Mouse (Mus musculus) heart, embryonic 10.5 days (tissue): ENCODE results near the gene Gm20517. TPM values are rescaled to one million over a fixed set of nuclear protein-coding genes. Genes with fewer than 3 reads are reported as not detected.
"Not testable (repeated sequence)": the region's sequence is repeated elsewhere in the genome, so short reads cannot be mapped to it uniquely, and the experiment has no call there.

Experiments
- DNase-seq: peaks from one replicate; pipeline ENCODE4 v3.0.0-alpha.2; 2017; ENCODE audit warnings: low spot score
- H3K27ac ChIP-seq: fragments of 300-500 bp; sonication (generic); 2 replicates; pipeline ENCODE4 v1.5.1; 2016; ENCODE audit warnings: mild to moderate bottlenecking
- H3K27me3 ChIP-seq: fragments of 300-500 bp; sonication (generic); 2 replicates; pipeline ENCODE4 v1.6.1; 2016; ENCODE audit warnings: mild to moderate bottlenecking; ENCODE audit not compliant: poor library complexity, insufficient read depth, severe bottlenecking
- H3K36me3 ChIP-seq: fragments of 300-500 bp; sonication (generic); 2 replicates; pipeline ENCODE4 v1.6.1; 2016; ENCODE audit warnings: mild to moderate bottlenecking, moderate library complexity
- H3K4me1 ChIP-seq: fragments of 300-500 bp; sonication (generic); 2 replicates; pipeline ENCODE4 v1.6.1; 2016; ENCODE audit warnings: mild to moderate bottlenecking
- H3K4me3 ChIP-seq: fragments of 300-500 bp; sonication (generic); 2 replicates; pipeline ENCODE4 v1.5.1; 2016; ENCODE audit warnings: mild to moderate bottlenecking, moderate library complexity
- H3K9me3 ChIP-seq: fragments of 300-500 bp; sonication (generic); 2 replicates; pipeline ENCODE4 v1.6.1; 2016; ENCODE audit warnings: mild to moderate bottlenecking, moderate library complexity
- WGBS: fragments of 180-500 bp; shearing (Covaris S2); methylation state at CpG from one replicate; pipeline ENCODE4 v1.1.7; 2016; 5-methylcytosine and 5-hydroxymethylcytosine counted together
- polyA plus RNA-seq: library from polyadenylated mRNA; unstranded; fragments of >200 nt; fragmentation: Nextera tagmentation; extraction: Ambion mirVana; gene quantifications from 2 replicates; pipeline ENCODE4 v1.2.1, GENCODE M21; 2016

Gm20517 gene
- polyA plus RNA-seq, 1 experiment from 2014 or later: 1.6 TPM

DNA sequence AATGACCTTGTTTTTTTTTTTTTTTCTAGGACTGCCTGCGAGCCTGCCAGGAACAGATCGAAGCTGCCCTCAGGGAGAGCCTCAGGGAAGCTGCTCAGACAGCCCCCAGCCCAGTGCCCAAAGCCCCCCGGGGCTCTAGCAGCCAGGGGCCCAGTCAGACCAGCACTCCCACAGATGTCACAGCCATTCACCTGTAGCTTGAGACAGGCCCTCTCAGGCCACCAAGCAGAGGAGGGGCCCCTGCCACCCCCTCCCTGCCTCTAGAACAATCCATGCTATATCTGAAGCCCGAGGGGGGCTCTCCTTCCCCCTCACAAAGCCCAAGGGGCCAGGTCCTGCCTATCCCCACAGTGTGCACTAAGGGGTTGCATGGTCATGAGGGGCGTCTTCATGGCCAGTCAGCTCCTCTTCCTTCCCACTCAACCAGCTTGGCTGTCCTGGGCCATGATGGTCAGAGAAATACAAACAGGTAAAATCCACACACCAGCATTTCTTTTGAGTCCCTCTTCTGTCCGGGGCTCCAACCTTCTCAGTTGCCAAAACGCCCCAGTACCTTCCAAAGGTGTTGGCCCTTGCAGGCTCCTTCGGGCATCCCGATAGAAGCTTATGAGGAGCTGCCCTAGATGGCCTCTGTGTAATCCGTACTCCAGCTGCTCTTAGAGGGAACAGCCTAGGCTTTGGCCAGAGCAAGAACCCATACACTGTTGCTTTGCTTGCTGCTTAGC lies 12.6 kb upstream of the Gm20517 start:
- Histone ChIP-seq H3K27ac (peak overlapping the region; percentile 99; the same call in 1 of the 2 replicates), H3K36me3 (peaks cover 76% of the 10 kb centered on the region)
- DNase-seq: not testable (repeated sequence)

DNA sequence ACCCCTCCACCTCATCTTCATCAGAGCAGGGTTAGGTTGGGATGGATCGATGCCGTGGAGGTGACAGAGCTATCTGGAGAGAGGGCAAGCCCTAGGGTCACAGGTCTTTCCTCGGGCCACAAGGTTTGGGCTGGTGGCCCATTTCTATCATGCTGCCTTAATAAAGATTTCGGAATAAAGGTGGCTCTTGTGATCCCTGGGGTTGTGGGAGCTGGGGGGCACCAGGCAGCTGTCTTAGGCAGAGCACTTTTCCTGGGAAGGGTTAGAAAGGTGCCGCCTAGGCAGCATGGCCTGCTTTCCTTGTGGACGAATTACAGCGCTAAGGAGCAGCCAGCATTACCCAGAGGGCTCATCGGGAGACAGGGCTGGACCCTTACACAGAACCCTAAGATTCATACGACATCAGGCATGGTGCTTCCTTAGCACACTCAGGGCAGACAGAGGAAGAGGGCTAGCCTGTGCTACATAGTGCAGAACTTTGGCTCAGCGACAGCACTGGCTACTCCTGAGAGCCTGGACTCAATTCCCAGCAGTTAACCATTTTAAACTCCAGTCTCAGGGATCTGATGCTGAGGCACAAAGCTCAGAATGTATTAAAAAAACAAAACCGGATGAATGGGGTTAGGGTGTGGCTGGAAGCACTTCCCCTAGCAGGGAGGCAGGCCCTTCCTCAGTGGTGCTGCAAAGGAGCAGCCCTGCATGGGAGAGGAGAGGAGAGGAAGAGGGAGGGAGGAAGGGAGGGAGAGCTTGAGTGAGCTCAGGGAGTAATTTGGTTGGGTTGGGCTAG lies 11.7 kb upstream of the Gm20517 start:
- Histone ChIP-seq H3K27ac (peak overlapping the region; percentile 42), H3K4me3 (no peak overlapping the region), H3K4me1 (peaks cover 43% of the 10 kb centered on the region), H3K27me3 (no peaks in the 10 kb centered on the region), H3K9me3 (no peaks in the 10 kb centered on the region), H3K36me3 (peaks cover 86% of the 10 kb centered on the region)
- DNase-seq: no peak
- 71% methylated on average over 11 of the region's 11 CpGs for WGBS

More for the DNA sequence above, 12.6 kb upstream of the Gm20517 start:
- H3K4me3 ChIP-seq, H3K9me3 ChIP-seq, H3K27me3 ChIP-seq: not testable (repeated sequence)
- peaks cover 43% of the 10 kb centered on the region for H3K4me1 ChIP-seq
- whole genome bisulfite sequencing: 74% methylated on average over 10 of the region's 10 CpGs

DNA sequence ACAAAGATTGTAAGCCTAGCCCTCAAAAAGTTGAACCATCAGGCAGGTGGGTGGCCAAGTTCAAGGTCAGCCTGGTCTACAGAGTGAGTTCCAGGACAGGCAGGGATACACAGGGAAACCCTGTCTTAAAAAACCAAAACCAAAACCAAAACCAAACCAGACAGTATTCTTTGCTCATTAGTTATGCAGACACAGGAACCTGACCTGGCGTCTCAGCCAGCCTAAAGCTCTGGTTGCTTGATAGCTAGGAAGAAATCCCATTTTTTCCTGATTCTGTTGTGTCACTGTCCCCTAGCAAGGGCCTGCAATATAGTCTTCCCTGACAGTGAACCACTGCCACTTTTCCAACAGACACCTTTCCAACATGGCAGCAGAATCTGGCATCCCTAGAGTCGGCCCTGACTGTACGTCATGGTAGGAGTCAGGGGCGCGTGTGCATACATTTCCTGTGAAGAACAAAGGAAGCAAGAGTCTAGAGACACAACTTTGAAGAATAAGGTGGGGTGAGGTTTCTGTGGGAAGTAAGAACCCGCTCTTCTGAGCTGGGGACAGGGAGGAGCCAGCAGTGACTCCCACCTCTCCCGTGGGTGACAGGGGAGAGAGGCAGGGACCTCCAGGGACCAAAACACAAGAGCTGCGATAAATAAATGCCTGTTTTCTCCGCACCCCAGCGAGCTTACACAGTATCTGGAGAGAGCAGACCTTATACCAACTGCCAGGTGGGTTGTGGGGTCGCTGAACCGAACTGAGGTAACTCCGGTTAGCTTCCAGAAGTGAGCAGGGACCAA lies 10.6 kb upstream of the Gm20517 start:
- Histone ChIP-seq H3K9me3 (no peaks in the 10 kb centered on the region), H3K27me3 (no peaks in the 10 kb centered on the region), H3K36me3 (peaks cover 91% of the 10 kb centered on the region), H3K4me1 (peaks cover 34% of the 10 kb centered on the region), H3K4me3 (no peak overlapping the region), H3K27ac (0 out of 2 replicates have a peak overlapping the region, but pooled peaks have one; percentile 10)
- WGBS: 92% methylated on average over 13 of the region's 13 CpGs
- no peak for DNase-seq

DNA sequence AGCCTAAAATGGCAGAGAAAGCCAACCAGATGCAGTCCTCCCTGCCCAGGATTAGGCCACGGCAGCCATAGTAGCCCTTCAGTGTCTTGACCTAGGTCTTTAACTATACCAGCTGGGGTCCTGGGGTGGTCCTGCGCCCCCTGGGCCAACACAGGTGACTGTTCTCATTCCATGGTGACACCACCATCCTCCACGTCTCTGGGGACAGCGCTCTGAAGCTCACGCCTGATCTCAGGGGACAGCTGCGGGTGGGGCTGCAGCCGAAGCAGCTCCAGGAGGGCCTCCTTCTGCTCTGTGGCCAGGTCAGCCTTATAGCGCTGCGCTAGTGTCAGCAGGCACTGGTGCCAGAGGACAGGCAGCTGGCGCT lies 10.0 kb upstream of the Gm20517 start:
- no peak for DNase-seq
- H3K27ac ChIP-seq: no peak overlapping the region
- no peak overlapping the region for H3K4me3 ChIP-seq
- H3K36me3 ChIP-seq: peaks cover 93% of the 10 kb centered on the region
- 85% methylated on average over 10 of the region's 10 CpGs for WGBS
- peaks cover 28% of the 10 kb centered on the region for H3K4me1 ChIP-seq
- H3K9me3 ChIP-seq: no peaks in the 10 kb centered on the region
- no peaks in the 10 kb centered on the region for H3K27me3 ChIP-seq

DNA sequence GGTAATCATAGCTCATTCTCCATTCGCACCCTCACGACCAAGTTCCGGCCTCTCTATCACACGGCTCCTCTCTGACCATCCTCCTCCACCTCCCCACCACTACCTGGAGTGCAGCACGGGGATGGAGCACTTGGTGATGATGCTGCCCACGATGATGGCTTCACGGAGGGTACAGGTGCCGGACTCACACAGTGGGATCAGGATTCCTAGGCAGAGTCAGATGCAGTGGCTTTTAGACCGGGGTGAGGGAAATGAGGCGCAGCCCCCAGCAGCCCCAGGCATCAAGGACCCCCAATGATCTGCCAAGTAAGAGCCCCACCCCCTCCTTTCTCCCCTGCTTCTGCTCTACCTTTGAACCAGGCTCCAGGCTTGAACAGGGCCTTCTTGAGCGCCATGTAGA lies 9.1 kb upstream of the Gm20517 start:
- Histone ChIP-seq H3K27ac (no peak overlapping the region), H3K9me3 (no peaks in the 10 kb centered on the region), H3K4me3 (no peak overlapping the region), H3K27me3 (no peaks in the 10 kb centered on the region), H3K4me1 (peaks cover 19% of the 10 kb centered on the region), H3K36me3 (peaks cover 93% of the 10 kb centered on the region)
- WGBS: 91% methylated on average over 11 of the region's 11 CpGs
- DNase-seq: no peak

DNA sequence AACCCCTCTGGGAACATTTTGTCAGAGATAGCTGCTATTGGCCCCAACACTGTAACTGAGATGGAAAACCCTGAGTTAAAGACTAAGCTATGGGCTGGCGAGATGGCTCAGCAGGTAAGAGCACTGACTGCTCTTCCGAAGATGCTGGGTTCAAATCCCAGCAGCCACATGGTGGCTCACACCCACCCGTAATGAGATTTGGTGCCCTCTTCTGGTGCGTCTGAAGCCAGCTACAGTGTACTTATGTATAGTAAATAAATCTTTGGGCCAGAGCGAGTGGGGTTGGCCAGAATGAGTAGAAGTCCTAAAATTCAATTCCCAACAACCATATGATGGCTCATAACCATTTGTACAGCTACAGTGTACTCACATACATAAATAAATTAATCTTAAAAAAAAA lies 5.2 kb upstream of the Gm20517 start:
- Histone ChIP-seq H3K36me3 (peaks cover 73% of the 10 kb centered on the region), H3K27ac (no peak overlapping the region), H3K9me3 (no peaks in the 10 kb centered on the region), H3K4me3 (no peak overlapping the region), H3K4me1 (peaks cover 9% of the 10 kb centered on the region), H3K27me3 (no peaks in the 10 kb centered on the region)
- 79% methylated on average over 5 of the region's 5 CpGs for WGBS
- DNase-seq: no peak

DNA sequence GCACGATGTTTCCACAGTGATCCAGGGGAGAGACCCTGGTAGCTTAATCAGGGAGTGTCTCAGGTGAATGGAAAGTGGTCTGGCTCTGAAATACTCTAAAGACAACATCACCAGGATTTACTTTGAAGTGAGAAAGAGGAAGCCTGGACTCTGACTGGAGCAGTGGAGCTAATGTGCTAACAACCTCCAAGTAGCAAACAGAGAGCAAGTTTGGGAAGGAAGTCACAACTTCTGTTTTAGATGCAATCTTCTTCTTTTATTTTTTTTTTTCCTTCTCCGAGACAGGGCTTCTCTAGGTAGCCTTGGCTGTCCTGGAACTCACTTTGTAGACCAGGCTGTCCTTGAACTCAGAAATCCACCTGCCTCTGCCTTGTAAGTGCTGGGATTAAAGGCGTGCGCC lies 2.2 kb upstream of the Gm20517 start:
- H3K9me3 ChIP-seq: no peaks in the 10 kb centered on the region
- H3K4me3 ChIP-seq: no peak overlapping the region
- DNase-seq: no peak
- H3K27me3 ChIP-seq: no peaks in the 10 kb centered on the region
- WGBS: 91% methylated on average over 4 of the region's 4 CpGs
- peaks cover 21% of the 10 kb centered on the region for H3K4me1 ChIP-seq
- peaks cover 59% of the 10 kb centered on the region for H3K36me3 ChIP-seq
- H3K27ac ChIP-seq: no peak overlapping the region

DNA sequence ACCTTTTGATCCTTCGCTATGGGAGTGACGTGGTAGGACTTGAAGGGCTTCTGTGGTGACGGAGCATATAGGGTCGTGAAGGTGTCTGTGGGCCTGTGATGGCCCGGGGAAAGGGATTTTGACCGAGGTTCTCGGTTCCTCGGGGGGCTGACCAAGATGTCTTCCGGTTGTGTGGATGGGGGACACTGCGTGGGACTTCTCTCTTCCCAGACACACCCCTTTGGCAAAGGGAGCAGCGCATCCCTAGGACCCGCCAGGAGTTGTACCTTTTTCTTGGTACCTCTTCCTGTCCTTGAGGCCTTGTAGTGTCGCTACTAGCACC lies 233 bp downstream of the Gm20517 start:
- WGBS: under 1% methylated on average over 13 of the region's 13 CpGs
- Histone ChIP-seq H3K36me3 (peaks cover 57% of the 10 kb centered on the region), H3K27ac (peak overlapping the region; percentile 89), H3K27me3 (no peaks in the 10 kb centered on the region), H3K4me3 (peak overlapping the region; percentile 85), H3K9me3 (no peaks in the 10 kb centered on the region), H3K4me1 (peaks cover 21% of the 10 kb centered on the region)
- no peak for DNase-seq

DNA sequence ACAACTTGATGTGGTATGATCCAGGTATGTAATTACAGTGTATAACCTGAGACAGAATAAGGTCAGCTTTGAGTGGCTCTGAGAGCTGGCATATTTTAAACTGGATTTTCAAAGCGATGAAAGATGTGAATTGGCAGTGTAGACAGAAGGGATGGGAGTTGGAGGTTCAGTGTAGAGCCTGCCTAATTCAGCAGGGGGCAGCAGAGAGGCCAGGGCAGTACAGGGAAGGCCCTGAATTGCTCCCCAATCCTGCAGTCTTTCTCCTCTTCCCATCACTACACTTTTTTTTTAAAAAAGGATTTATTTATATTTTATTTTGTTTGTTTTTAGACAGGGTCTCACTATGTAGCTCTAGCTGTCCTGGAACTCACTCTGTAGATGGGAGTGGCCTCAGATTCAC lies 2.6 kb downstream of the Gm20517 start:
- no peaks in the 10 kb centered on the region for H3K27me3 ChIP-seq
- WGBS: 86% methylated on average over 1 of the region's 1 CpGs
- H3K27ac ChIP-seq: no peak overlapping the region
- DNase-seq: no peak
- no peak overlapping the region for H3K4me3 ChIP-seq
- peaks cover 21% of the 10 kb centered on the region for H3K4me1 ChIP-seq
- peaks cover 54% of the 10 kb centered on the region for H3K36me3 ChIP-seq
- no peaks in the 10 kb centered on the region for H3K9me3 ChIP-seq

DNA sequence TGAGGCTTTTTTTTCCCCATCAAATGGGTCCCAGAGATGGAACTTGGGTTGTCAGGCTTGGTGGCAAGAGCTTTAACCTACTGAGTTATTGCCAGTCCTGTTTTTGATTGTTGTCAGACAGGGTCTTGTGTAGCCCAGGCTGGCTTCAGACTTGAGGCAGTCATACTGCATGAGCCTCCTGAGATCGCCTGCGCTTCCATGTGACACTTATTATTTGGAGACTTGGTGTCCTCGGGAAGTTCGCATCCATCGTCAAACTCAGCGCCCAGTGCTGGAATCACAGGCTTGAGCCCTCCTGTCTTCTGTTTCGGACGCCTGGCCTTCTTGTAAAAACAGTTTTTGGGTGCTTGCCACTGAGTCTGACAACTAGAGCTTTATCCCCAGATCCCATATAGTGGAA lies 4.7 kb downstream of the Gm20517 start:
- Histone ChIP-seq H3K27me3 (no peaks in the 10 kb centered on the region), H3K4me3 (no peak overlapping the region), H3K27ac (no peak overlapping the region), H3K9me3 (no peaks in the 10 kb centered on the region), H3K4me1 (peaks cover 13% of the 10 kb centered on the region), H3K36me3 (peaks cover 73% of the 10 kb centered on the region)
- 94% methylated on average over 8 of the region's 8 CpGs for WGBS
- DNase-seq: peak; percentile 63

DNA sequence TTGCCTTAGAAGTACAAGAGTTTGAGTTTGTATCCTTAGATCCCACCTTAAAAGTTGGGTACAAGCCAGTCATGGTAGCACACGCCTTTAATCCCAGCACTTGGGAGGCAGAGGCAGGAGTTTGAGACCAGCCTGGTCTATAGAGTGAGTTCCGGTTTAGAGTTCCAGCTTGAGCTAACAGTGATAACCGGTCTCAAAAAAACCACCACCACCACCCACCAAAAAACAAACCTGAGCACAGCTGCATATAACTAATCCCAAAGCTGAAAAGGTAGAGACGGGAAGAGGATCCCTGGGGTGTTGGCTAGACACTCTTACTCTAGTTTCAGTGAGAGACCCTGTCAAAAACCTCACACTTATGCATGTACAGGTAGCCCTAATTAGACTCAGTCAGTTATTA lies 5.3 kb downstream of the Gm20517 start:
- H3K27me3 ChIP-seq: no peaks in the 10 kb centered on the region
- no peak overlapping the region for H3K4me3 ChIP-seq
- DNase-seq: peak; percentile 27
- peaks cover 78% of the 10 kb centered on the region for H3K36me3 ChIP-seq
- peaks cover 13% of the 10 kb centered on the region for H3K4me1 ChIP-seq
- no peaks in the 10 kb centered on the region for H3K9me3 ChIP-seq
- H3K27ac ChIP-seq: no peak overlapping the region
- WGBS: 84% methylated on average over 4 of the region's 4 CpGs

DNA sequence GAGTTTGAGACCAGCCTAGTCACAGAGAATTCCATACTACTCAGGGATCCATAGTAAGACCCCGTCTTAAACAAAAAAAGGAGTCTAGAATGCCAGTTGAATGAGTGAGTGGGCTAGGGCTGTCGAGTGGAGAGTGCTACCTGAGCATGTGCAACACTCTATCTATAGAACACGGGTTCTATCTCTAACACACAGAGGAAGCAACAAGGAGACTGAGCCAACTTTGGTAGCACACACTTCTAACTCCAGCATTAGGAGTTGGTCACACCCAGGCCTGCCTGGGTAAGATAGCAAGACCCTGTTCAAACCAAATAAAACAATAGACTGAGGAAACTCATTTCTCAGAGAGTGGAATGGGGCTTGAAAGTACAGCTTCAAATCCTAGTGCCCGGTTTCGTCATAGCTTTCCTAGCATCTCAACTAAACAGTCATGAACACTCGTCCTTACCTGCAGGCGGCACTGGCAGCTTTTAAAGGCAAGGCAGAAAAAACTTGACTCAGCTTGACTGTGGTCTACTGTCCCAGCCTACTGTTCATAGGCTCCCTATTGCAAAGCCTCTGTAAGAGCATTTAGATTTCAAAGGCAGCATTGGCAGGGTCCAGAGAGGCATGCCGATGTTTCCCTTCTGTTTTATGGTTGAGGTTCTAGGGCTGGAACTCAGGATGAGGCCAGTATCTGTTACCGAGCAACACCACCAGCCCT lies 6.4 kb downstream of the Gm20517 start:
- no peaks in the 10 kb centered on the region for H3K27me3 ChIP-seq
- peaks cover 89% of the 10 kb centered on the region for H3K36me3 ChIP-seq
- peak overlapping the region; percentile 75 for H3K27ac ChIP-seq
- 83% methylated on average over 9 of the region's 9 CpGs for WGBS
- peaks cover 3% of the 10 kb centered on the region for H3K4me1 ChIP-seq
- no peak overlapping the region for H3K4me3 ChIP-seq
- DNase-seq: peak; percentile 83
- H3K9me3 ChIP-seq: no peaks in the 10 kb centered on the region
